Mouse (Mus musculus) heart, postnatal 0 days (tissue): ENCODE measurements around the gene Gm20661. TPM values are rescaled to one million over a fixed set of nuclear protein-coding genes. Genes with fewer than 3 reads are reported as not detected.

Source experiments
- ATAC-seq: fragments of 200-750 bp; cut with Nextera tagmentation; 2 replicates; pipeline ENCODE4 v1.8.0; 2017; ENCODE audit warnings: low read depth, moderate number of reproducible peaks, moderate library complexity; ENCODE audit not compliant: insufficient read depth
- DNase-seq: peaks from one replicate; pipeline ENCODE4 v3.0.0-alpha.2; 2016; ENCODE audit warnings: low spot score
- H3K27ac ChIP-seq: fragments of 300-500 bp; sonication (generic); 2 replicates; pipeline ENCODE4 v1.5.1; 2014; ENCODE audit warnings: low read depth, mild to moderate bottlenecking
- H3K27me3 ChIP-seq: fragments of 300-500 bp; sonication (generic); 2 replicates; pipeline ENCODE4 v1.6.1; 2014; ENCODE audit warnings: low read length, mixed read lengths; ENCODE audit not compliant: control insufficient read depth, insufficient read depth
- H3K36me3 ChIP-seq: fragments of 300-500 bp; sonication (generic); replicated peaks from 2 replicates; pipeline ENCODE4 v1.6.1; 2014; ENCODE audit warnings: low read length, mixed read lengths; ENCODE audit not compliant: control insufficient read depth, insufficient read depth
- H3K4me1 ChIP-seq: fragments of 300-500 bp; sonication (generic); 2 replicates; pipeline ENCODE4 v1.6.1; 2014; ENCODE audit warnings: antibody characterized with exemption; ENCODE audit not compliant: control insufficient read depth, insufficient read depth
- H3K4me2 ChIP-seq: fragments of 300-500 bp; sonication (generic); 2 replicates; pipeline ENCODE4 v1.6.1; 2014; ENCODE audit warnings: low read depth, mild to moderate bottlenecking, low read length, moderate library complexity
- H3K4me3 ChIP-seq: fragments of 300-500 bp; sonication (generic); 2 replicates; pipeline ENCODE4 v1.5.1; 2014; ENCODE audit warnings: low read depth, low read length
- H3K9ac ChIP-seq: fragments of 300-500 bp; sonication (generic); replicated peaks from 2 replicates; pipeline ENCODE4 v1.6.1; 2014; ENCODE audit warnings: low read depth, low read length, mixed read lengths
- H3K9me3 ChIP-seq: fragments of 300-500 bp; sonication (generic); replicated peaks from 2 replicates; pipeline ENCODE4 v1.6.1; 2016; ENCODE audit warnings: low read length; ENCODE audit not compliant: control insufficient read depth
- CTCF ChIP-seq: IDR thresholded peaks from 2 replicates; pipeline ENCODE4 v1.5.1; 2016; ENCODE audit warnings: antibody characterized with exemption, control low read depth, low read depth
- EP300 ChIP-seq: IDR thresholded peaks from 2 replicates; pipeline ENCODE4 v1.6.1; 2016; ENCODE audit warnings: antibody characterized with exemption, low read depth
- WGBS: fragments of 180-500 bp; shearing (Covaris S2); extraction: QIAGEN DNeasy Blood & Tissue Kit; methylation state at CpG from one replicate; pipeline ENCODE4 v1.1.7; 2014; 5-methylcytosine and 5-hydroxymethylcytosine counted together
- polyA plus RNA-seq: library from polyadenylated mRNA; unstranded; fragments of >200 nt; fragmentation: Nextera tagmentation; extraction: Ambion mirVana; gene quantifications from 2 replicates; pipeline ENCODE4 v1.2.1, GENCODE M21; 2015
- total RNA-seq: library from RNA; depleted of rRNA; stranded (reverse); fragments of >200 nt; gene quantifications from 2 replicates; pipeline ENCODE4 v1.2.3, GENCODE M21; 2014; ENCODE audit warnings: low replicate concordance

The Gm20661 gene
- total and polyA plus RNA-seq, 2 experiments from 2014 or later, result 0.19 to 0.57 TPM

DNA sequence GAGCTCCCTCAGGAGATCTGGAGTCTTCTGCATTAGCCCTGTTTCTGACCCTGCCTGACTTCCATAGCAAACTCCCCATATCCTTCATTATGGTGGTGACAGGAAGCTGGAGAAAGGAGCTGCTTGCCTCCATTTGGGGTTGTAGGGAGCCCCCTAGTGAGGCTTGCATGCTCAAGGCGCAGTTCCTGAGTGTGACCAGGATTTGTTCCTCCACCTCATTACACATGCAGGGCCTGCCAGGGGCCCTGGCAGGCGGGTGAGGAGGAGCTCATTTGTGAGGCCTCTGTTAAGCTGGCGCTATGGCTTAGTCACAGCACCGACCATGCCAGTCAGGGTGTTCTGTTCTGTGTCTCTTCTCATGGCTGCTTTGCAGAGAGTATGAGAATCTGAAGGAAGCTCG, 21.0 kb upstream of the Gm20661 start:
- Histone ChIP-seq H3K9me3 (no peaks in the 10 kb centered on the region), H3K9ac (no peak overlapping the region), H3K36me3 (peaks cover 8% of the 10 kb centered on the region), H3K4me3 (no peak overlapping the region), H3K4me1 (no peaks in the 10 kb centered on the region; the same call in 1 of the 2 replicates), H3K4me2 (no peak overlapping the region), H3K27ac (no peak overlapping the region), H3K27me3 (no peaks in the 10 kb centered on the region)
- DNase-seq (no peak), ATAC-seq (peak; percentile 27; the same call in 1 of the 2 replicates)
- TF ChIP-seq EP300 (no peak), CTCF (peak; percentile 48)
- 53% methylated on average over 5 of the region's 5 CpGs for WGBS

DNA sequence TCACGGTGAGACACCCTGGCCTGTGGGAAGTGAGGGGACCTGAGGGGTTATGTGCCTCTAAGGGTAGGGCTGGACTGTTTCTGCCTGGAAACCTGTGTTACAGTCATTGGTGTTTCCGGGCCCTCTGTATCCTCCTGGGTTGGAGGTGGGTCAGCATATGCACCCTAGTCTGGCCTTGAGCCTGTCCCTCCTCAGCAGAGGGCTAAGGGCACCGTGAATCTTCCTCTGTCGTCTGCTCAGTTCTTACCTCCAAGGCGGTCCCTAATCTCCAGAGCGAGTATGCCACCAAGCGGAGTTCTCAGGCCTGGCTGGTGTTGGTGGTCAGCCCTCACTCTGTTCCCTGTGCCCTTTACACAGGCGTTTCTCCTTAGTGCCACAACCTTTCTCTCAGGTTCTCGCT, 19.9 kb upstream of the Gm20661 start:
- Histone ChIP-seq H3K4me1 (no peaks in the 10 kb centered on the region; the same call in 1 of the 2 replicates), H3K4me3 (no peak overlapping the region), H3K9ac (no peak overlapping the region), H3K9me3 (no peaks in the 10 kb centered on the region), H3K27me3 (no peaks in the 10 kb centered on the region), H3K36me3 (no peaks in the 10 kb centered on the region; the same call in 1 of the 2 replicates), H3K27ac (no peak overlapping the region), H3K4me2 (no peak overlapping the region)
- WGBS, result 93% methylated on average over 9 of the region's 9 CpGs
- no peak for ATAC-seq
- DNase-seq, result no peak
- TF ChIP-seq CTCF (no peak), EP300 (no peak)

DNA sequence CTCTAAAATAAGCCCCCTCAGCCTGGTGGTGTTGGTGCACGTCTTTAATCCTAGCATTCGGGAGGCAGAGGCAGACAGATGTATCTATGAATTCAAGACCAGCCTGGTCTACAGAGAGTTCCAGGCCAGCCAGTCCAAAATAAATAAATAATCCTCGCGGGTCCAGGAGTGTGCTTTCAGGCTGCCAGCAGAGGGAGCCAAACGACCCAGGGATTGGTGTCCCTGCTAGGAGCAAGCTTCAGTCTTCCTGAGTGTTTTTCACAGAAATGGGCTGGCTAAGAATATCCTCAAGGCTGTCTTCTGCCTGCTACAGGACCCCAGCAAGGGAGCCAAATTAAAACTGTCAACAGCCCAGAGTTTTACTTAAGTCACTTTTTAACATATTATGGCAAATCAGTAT, 19.2 kb upstream of the Gm20661 start:
- no peaks in the 10 kb centered on the region for H3K9me3 ChIP-seq
- H3K4me1 ChIP-seq, result no peaks in the 10 kb centered on the region; the same call in 1 of the 2 replicates
- no peaks in the 10 kb centered on the region for H3K27me3 ChIP-seq
- H3K9ac ChIP-seq, result no peak overlapping the region
- H3K36me3 ChIP-seq, result no peaks in the 10 kb centered on the region; the same call in 1 of the 2 replicates
- ATAC-seq (peak; percentile 74), DNase-seq (peak; percentile 82)
- no peak overlapping the region for H3K4me2 ChIP-seq
- H3K4me3 ChIP-seq, result no peak overlapping the region
- TF ChIP-seq CTCF (peak; percentile 98), EP300 (no peak)
- WGBS, result 8% methylated on average over 5 of the region's 5 CpGs
- H3K27ac ChIP-seq, result 0 out of 2 replicates have a peak overlapping the region, but pooled peaks have one; percentile 28

DNA sequence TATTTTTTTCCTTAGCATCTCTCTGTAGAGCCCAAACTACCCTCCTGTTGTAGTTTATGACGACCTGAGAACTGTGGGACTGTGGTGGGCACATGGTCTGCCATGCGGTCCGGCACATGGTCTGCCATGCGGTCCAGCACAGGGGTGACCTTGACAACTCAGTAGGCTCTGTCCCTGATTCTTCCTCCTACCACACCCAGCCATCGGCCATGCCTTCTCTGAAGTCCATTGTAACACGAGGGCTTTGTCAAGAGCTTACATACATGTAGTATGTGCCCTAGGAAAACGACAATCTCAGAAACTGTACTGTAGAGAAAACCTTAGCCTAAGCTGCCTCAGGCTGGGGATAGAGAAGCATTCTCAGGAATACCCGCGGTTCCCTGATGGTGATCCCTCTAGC, 18.2 kb upstream of the Gm20661 start:
- Histone ChIP-seq H3K9me3 (no peaks in the 10 kb centered on the region), H3K4me3 (no peak overlapping the region), H3K9ac (no peak overlapping the region), H3K4me2 (no peak overlapping the region), H3K27ac (0 out of 2 replicates have a peak overlapping the region, but pooled peaks have one; percentile 28), H3K4me1 (no peaks in the 10 kb centered on the region; the same call in 1 of the 2 replicates), H3K27me3 (no peaks in the 10 kb centered on the region), H3K36me3 (no peaks in the 10 kb centered on the region)
- 83% methylated on average over 9 of the region's 9 CpGs for WGBS
- TF ChIP-seq EP300 (no peak), CTCF (no peak)
- ATAC-seq (no peak), DNase-seq (no peak)

DNA sequence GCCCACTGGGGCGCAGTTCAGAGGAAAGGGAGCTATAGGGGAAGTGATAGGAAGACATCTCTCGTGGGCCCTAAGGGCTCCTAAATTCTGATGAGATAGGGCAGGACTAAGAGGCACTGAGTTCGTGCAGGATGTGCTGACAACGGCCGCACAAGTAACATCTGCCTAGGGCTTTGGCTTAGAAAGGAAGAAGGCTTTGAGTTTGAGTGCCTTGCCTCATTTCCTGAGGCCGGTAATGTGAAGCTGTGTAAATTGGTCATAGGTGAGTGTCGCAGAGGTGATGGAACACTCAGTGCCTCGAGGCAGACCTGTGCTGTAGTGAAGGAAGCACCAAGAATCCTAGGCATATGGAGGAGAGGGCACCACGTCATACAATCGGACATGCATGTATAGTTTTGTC, 16.2 kb upstream of the Gm20661 start:
- Histone ChIP-seq H3K27me3 (no peaks in the 10 kb centered on the region), H3K4me1 (no peaks in the 10 kb centered on the region; the same call in 1 of the 2 replicates)
- WGBS, result 76% methylated on average over 10 of the region's 10 CpGs

DNA sequence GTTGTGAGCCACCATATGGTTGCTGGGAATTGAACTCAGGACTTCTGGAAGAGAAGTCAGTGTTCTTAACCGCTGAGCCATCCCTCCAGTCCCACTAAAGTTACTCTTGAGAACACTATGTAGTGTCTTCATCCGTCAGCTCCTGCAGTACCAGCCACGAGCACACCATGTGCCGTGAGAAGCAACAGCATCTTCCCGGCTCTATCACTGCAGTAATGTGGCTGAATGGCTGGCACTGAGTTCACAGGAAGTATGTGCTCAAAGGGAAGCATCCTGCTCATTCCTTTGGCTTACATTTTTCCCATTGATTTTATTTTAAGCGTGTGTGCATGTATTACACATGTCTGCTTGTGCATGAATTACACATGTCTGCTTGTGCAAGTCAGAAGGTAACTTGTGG, 15.4 kb upstream of the Gm20661 start:
- Histone ChIP-seq H3K9me3 (no peaks in the 10 kb centered on the region), H3K9ac (no peak overlapping the region), H3K36me3 (no peaks in the 10 kb centered on the region), H3K27ac (no peak overlapping the region; the same call in 1 of the 2 replicates), H3K4me1 (no peaks in the 10 kb centered on the region; the same call in 1 of the 2 replicates), H3K4me3 (no peak overlapping the region), H3K27me3 (no peaks in the 10 kb centered on the region), H3K4me2 (no peak overlapping the region)
- TF ChIP-seq CTCF, result no peak
- no peak for TF ChIP-seq EP300
- 64% methylated on average over 6 of the region's 6 CpGs for WGBS
- no peak for ATAC-seq
- no peak for DNase-seq

More for the DNA sequence above, 16.2 kb upstream of the Gm20661 start:
- Histone ChIP-seq H3K4me2 (no peak overlapping the region), H3K36me3 (no peaks in the 10 kb centered on the region), H3K9ac (peak overlapping the region; percentile 26; the same call in 1 of the 2 replicates), H3K9me3 (no peaks in the 10 kb centered on the region), H3K27ac (peak overlapping the region; percentile 55), H3K4me3 (no peak overlapping the region)
- TF ChIP-seq EP300 (peak; percentile 80), CTCF (no peak)
- DNase-seq (no peak), ATAC-seq (no peak)
